Mouse (Mus musculus): ENCODE measurements at regions not wholly inside any gene's neighbourhood (a gene's known extent, or its start where the extent isn't known, plus 50 kb on each side); places are given as distances from the start of the nearest gene placed in this dataset.

- DNase-seq (ENCODE audit: low spot score in 2 of 2) = no peak
These were observed 336.8 kb upstream of the Ubash3b start for GRCm38 (mm10) chr9:41498326-41498725.

- DNase-seq (ENCODE audit: low spot score in 2 of 2) = no peak
These were observed 328.6 kb upstream of the Ubash3b start for GRCm38 (mm10) chr9:41490112-41490511.

GRCm38 (mm10) chr9:41488046-41488445 lies 326.5 kb upstream of the Ubash3b start:
- no peak for DNase-seq (ENCODE audit: low spot score in 2 of 2)

- DNase-seq (ENCODE audit: low spot score in 2 of 2) = no peak
These were observed 321.7 kb upstream of the Ubash3b start for GRCm38 (mm10) chr9:41483218-41483617.

- DNase-seq (ENCODE audit: low spot score in 2 of 2) = no peak
These were observed 320.2 kb upstream of the Ubash3b start for GRCm38 (mm10) chr9:41481611-41482266.

GRCm38 (mm10) chr9:41479854-41480749 lies 318.6 kb upstream of the Ubash3b start:
- no peak for DNase-seq (ENCODE audit: low spot score in 2 of 2)

GRCm38 (mm10) chr9:41479085-41479484 lies 317.6 kb upstream of the Ubash3b start:
- DNase-seq (ENCODE audit: low spot score in 2 of 2) = no peak

GRCm38 (mm10) chr9:41478106-41478848 lies 316.8 kb upstream of the Ubash3b start:
- DNase-seq (ENCODE audit: low spot score in 2 of 2) = no peak

- DNase-seq (ENCODE audit: low spot score in 2 of 2) = no peak
These were observed 313.8 kb upstream of the Ubash3b start for GRCm38 (mm10) chr9:41475326-41475725.

- no peak for DNase-seq (ENCODE audit: low spot score in 2 of 2)
These were observed 313.4 kb upstream of the Ubash3b start for GRCm38 (mm10) chr9:41474945-41475297.

- peak; percentile 80 to 87 for DNase-seq (ENCODE audit: low spot score in 2 of 2)
These were observed 312.9 kb upstream of the Ubash3b start for GRCm38 (mm10) chr9:41474244-41474944.

- DNase-seq (ENCODE audit: low spot score in 2 of 2) = no peak
These were observed 312.0 kb upstream of the Ubash3b start for GRCm38 (mm10) chr9:41473506-41473905.

GRCm38 (mm10) chr9:41471345-41471744 lies 309.8 kb upstream of the Ubash3b start:
- no peak for DNase-seq (ENCODE audit: low spot score in 2 of 2)

- DNase-seq (ENCODE audit: low spot score in 2 of 2) = no peak
These were observed 308.5 kb upstream of the Ubash3b start for GRCm38 (mm10) chr9:41470010-41470409.

GRCm38 (mm10) chr9:41469414-41469813 lies 307.9 kb upstream of the Ubash3b start:
- no peak for DNase-seq (ENCODE audit: low spot score in 2 of 2)

- peak; percentile 37 to 59 for DNase-seq (ENCODE audit: low spot score in 2 of 2)
These were observed 302.7 kb upstream of the Ubash3b start for GRCm38 (mm10) chr9:41464057-41464685.

- peak; percentile 75 to 83 for DNase-seq (ENCODE audit: low spot score in 2 of 2)
These were observed 300.2 kb upstream of the Ubash3b start for GRCm38 (mm10) chr9:41461742-41462141.

GRCm38 (mm10) chr9:41460709-41461108 lies 299.2 kb upstream of the Ubash3b start:
- DNase-seq (ENCODE audit: low spot score in 2 of 2) = no peak

GRCm38 (mm10) chr9:41457003-41457402 lies 295.5 kb upstream of the Ubash3b start:
- no peak for DNase-seq (ENCODE audit: low spot score in 2 of 2)

- no peak for DNase-seq (ENCODE audit: low spot score in 2 of 2)
These were observed 290.2 kb upstream of the Ubash3b start for GRCm38 (mm10) chr9:41451738-41452137.

GRCm38 (mm10) chr9:41449233-41449632 lies 287.7 kb upstream of the Ubash3b start:
- no peak for DNase-seq (ENCODE audit: low spot score in 2 of 2)
